1 mouse cellular context compared by ENCODE assay signal in genomic region chr3:87909381-87909780, GRCm38 (mm10).
TF ChIP-seq lines count a peak whose summit lies in the region.

No protein-coding gene starts in this region.

TF ChIP-seq in CH12.LX, 34 proteins besides CTCF, POLR2A, EP300 and RAD21:
- TF ChIP-seq MAZ (IDR thresholded peaks at IDR 0.05; ENCODE audit: low read depth, low read length): no peak
- TF ChIP-seq UBTF (IDR thresholded peaks at IDR 0.05; ENCODE audit: low read depth, low read length): no peak
- no peak for TF ChIP-seq MXI1 (IDR thresholded peaks at IDR 0.05; ENCODE audit: low read depth, low read length)
- TF ChIP-seq SMC3 (IDR thresholded peaks at IDR 0.05; ENCODE audit: low read depth, low read length): no peak
- no peak for TF ChIP-seq ZKSCAN1 (IDR thresholded peaks at IDR 0.05; ENCODE audit: borderline replicate concordance, low read depth, low read length)
- no peak for TF ChIP-seq NRF1 (IDR thresholded peaks at IDR 0.05; ENCODE audit: low read depth, low read length)
- no peak for TF ChIP-seq CHD1 (IDR thresholded peaks at IDR 0.05; ENCODE audit: low read depth, low read length)
- no peak for TF ChIP-seq IRF4 (IDR thresholded peaks at IDR 0.05; ENCODE audit: low read depth, low read length)
- TF ChIP-seq MAFK (IDR thresholded peaks at IDR 0.05; ENCODE audit: insufficient replicate concordance, low read length): no peak
- no peak for TF ChIP-seq USF2 (conservative IDR thresholded peaks at IDR 0.05; ENCODE audit: low read depth, low read length)
